Comparison of ENCODE assay signal across 12 mouse cellular contexts in the genomic region with DNA sequence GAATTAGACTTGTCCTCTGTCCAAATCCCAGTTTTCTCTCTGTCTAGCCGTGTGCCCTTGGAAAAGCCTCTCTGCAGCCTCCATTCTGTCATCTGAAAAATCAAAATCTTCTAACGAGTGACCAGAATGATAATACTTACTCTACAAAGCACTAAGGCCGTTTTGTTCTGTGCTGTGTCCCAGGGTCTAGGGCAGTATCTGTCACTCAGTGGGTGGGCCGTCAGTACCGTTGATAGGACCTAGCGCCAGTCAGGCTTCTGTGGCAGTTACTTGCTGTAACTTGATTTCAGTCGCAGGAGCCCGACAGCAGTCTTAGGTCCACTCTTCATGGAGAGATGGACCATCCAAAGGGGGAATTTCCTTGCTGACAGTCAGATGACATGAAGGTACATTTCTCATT. TPM values are rescaled to one million over a fixed set of nuclear protein-coding genes. Genes with fewer than 3 reads are reported as not detected.
A peak's percentile ranks its signal among the peaks of the same experiment; 100 is the strongest.
DNase-seq lines count a peak whose midpoint lies in the region; ATAC-seq and TF ChIP-seq lines count a peak whose summit lies in the region.
"Had no signal": no experiment of that assay in that cellular context is flagged by ENCODE, and none has a peak within 500 bp of the region (broad histone marks: within the 10 kb centered on the region; RNA-seq: fewer than 3 reads in every experiment).

No protein-coding gene starts in this region.

- DNase-seq in right cerebral cortex, postnatal 4 days, result peak; percentile 32
- DNase-seq in right cerebral cortex, postnatal 10 days (ENCODE audit: low spot score in 2 of 2), result no peak
- DNase-seq in retina, postnatal 1 day, result peak; percentile 23
- no peak for DNase-seq in lung, postnatal 0 days (ENCODE audit: low spot score)
- no peak for DNase-seq in thymus, adult 18-20 months
- no peak for DNase-seq in right cerebral cortex, postnatal 14 days
- DNase-seq: kidney, postnatal 4 days had no signal

- no peaks in the 10 kb centered on the region for H3K9me3 ChIP-seq in forebrain, embryonic 16.5 days (ENCODE audit: control insufficient read depth, low read length)
- no peaks in the 10 kb centered on the region for H3K9me3 ChIP-seq in midbrain, embryonic 13.5 days
- H3K9me3 ChIP-seq in lung, postnatal 0 days (ENCODE audit: low read length), result no peaks in the 10 kb centered on the region
- H3K9me3 ChIP-seq: embryonic facial prominence, embryonic 13.5 days; megakaryocyte, embryonic 14.5 days had no signal

- no peak for ATAC-seq in forebrain, embryonic 16.5 days
- 0 out of 2 replicates have a peak, but pooled peaks have one; percentile 8 for ATAC-seq in midbrain, embryonic 13.5 days
- ATAC-seq in lung, postnatal 0 days, result no peak

- H3K36me3 ChIP-seq in forebrain, embryonic 16.5 days (ENCODE audit: control insufficient read depth, insufficient read depth), result no peaks in the 10 kb centered on the region
- H3K36me3 ChIP-seq in midbrain, embryonic 13.5 days, result no peaks in the 10 kb centered on the region
- no peaks in the 10 kb centered on the region for H3K36me3 ChIP-seq in lung, postnatal 0 days (ENCODE audit: insufficient read depth, low read length)
- H3K36me3 ChIP-seq: embryonic facial prominence, embryonic 13.5 days had no signal

- H3K9ac ChIP-seq in forebrain, embryonic 16.5 days (replicated peaks; ENCODE audit: low read depth, low read length), result no peak overlapping the region
- H3K9ac ChIP-seq in midbrain, embryonic 13.5 days (replicated peaks), result peak overlapping the region; percentile 52
- no peak overlapping the region for H3K9ac ChIP-seq in lung, postnatal 0 days (replicated peaks; ENCODE audit: low read depth)
- H3K9ac ChIP-seq: embryonic facial prominence, embryonic 13.5 days; liver, embryonic 14.5 days had no signal

- 8% methylated on average over 8 of the region's 8 CpGs for WGBS in forebrain, embryonic 16.5 days
- WGBS in midbrain, embryonic 13.5 days, result 2% methylated on average over 8 of the region's 8 CpGs
- 16% methylated on average over 8 of the region's 8 CpGs for WGBS in lung, postnatal 0 days

- H3K27me3 ChIP-seq in forebrain, embryonic 16.5 days (replicated peaks; ENCODE audit: control insufficient read depth, insufficient read depth, low read length), result no peaks in the 10 kb centered on the region
- H3K27me3 ChIP-seq in midbrain, embryonic 13.5 days, result no peaks in the 10 kb centered on the region
- H3K27me3 ChIP-seq in lung, postnatal 0 days (replicated peaks; ENCODE audit: insufficient read depth, low read length), result peaks cover 13% of the 10 kb centered on the region

- no peak overlapping the region for H3K4me3 ChIP-seq in forebrain, embryonic 16.5 days (replicated peaks; ENCODE audit: low read length)
- H3K4me3 ChIP-seq in midbrain, embryonic 13.5 days (replicated peaks), result peak overlapping the region; percentile 95
- H3K4me3 ChIP-seq in lung, postnatal 0 days (ENCODE audit: low read depth, low read length), result no peak overlapping the region

- TF ChIP-seq CTCF in lung, postnatal 0 days (IDR thresholded peaks at IDR 0.05), result no peak

- peak overlapping the region; percentile 87 for H3K27ac ChIP-seq in forebrain, embryonic 16.5 days (ENCODE audit: low read length)
- peak overlapping the region; percentile 98 for H3K27ac ChIP-seq in midbrain, embryonic 13.5 days
- no peak overlapping the region for H3K27ac ChIP-seq in lung, postnatal 0 days (ENCODE audit: low read length)
- H3K27ac ChIP-seq: embryonic facial prominence, embryonic 13.5 days; liver, embryonic 14.5 days had no signal

- peaks cover 62% of the 10 kb centered on the region for H3K4me1 ChIP-seq in forebrain, embryonic 16.5 days (replicated peaks; ENCODE audit: control insufficient read depth, insufficient read depth, low read length)
- H3K4me1 ChIP-seq in midbrain, embryonic 13.5 days (replicated peaks), result peaks cover 73% of the 10 kb centered on the region
- H3K4me1 ChIP-seq in lung, postnatal 0 days (ENCODE audit: insufficient read depth, low read depth, low read length), result peaks cover 3% of the 10 kb centered on the region; the same call in 1 of the 2 replicates

- no peak for TF ChIP-seq EP300 in lung, postnatal 0 days (IDR thresholded peaks at IDR 0.05)

- H3K4me2 ChIP-seq in forebrain, embryonic 16.5 days (ENCODE audit: low read length), result peak overlapping the region; percentile 8
- H3K4me2 ChIP-seq in midbrain, embryonic 13.5 days (replicated peaks), result peak overlapping the region; percentile 83
- H3K4me2 ChIP-seq in lung, postnatal 0 days (replicated peaks; ENCODE audit: low read depth, low read length), result no peak overlapping the region

RNA-seq across cellular contexts. Expression of a gene that starts 1.4 kb away (rescaled TPM):
- 15.8 and 17.3 TPM in 2 replicates for polyA plus RNA-seq in forebrain, embryonic 16.5 days (2015; fragmentation: Nextera tagmentation; extraction: Ambion mirVana)
- 16.5 and 18.6 TPM in 2 replicates for polyA plus RNA-seq in midbrain, embryonic 13.5 days (2015; fragmentation: Nextera tagmentation; extraction: Ambion mirVana)
- 1.1 and 1.2 TPM in 2 replicates for polyA plus RNA-seq in lung, postnatal 0 days (2015; fragmentation: Nextera tagmentation; extraction: Ambion mirVana)

RNA-seq across cellular contexts. Expression of a gene that starts 14.1 kb away (rescaled TPM):
- polyA plus RNA-seq in forebrain, embryonic 16.5 days (2015; fragmentation: Nextera tagmentation; extraction: Ambion mirVana), result 23.9 and 24.0 TPM in 2 replicates
- 20.0 and 23.6 TPM in 2 replicates for polyA plus RNA-seq in midbrain, embryonic 13.5 days (2015; fragmentation: Nextera tagmentation; extraction: Ambion mirVana)
- 17.6 and 19.0 TPM in 2 replicates for polyA plus RNA-seq in lung, postnatal 0 days (2015; fragmentation: Nextera tagmentation; extraction: Ambion mirVana)

RNA-seq across cellular contexts. Expression of a gene that starts 53.2 kb away (rescaled TPM):
- 26.3 and 26.7 TPM in 2 replicates for polyA plus RNA-seq in forebrain, embryonic 16.5 days (2015; fragmentation: Nextera tagmentation; extraction: Ambion mirVana)
- polyA plus RNA-seq in midbrain, embryonic 13.5 days (2015; fragmentation: Nextera tagmentation; extraction: Ambion mirVana), result 9.2 and 12.8 TPM in 2 replicates
- 45.6 and 51.1 TPM in 2 replicates for polyA plus RNA-seq in lung, postnatal 0 days (2015; fragmentation: Nextera tagmentation; extraction: Ambion mirVana)

Comparison
In these comparisons a context has a peak if more than half of its experiments do, and no peak if none do; other contexts are left out.
1. DNase-seq: peak in right cerebral cortex, postnatal 4 days (single experiment) and retina, postnatal 1 day (single experiment); none in right cerebral cortex, postnatal 10 days (0 of 2), lung, postnatal 0 days (single experiment), thymus, adult 18-20 months (0 of 2) and right cerebral cortex, postnatal 14 days (single experiment).